8 mouse cellular contexts compared by ENCODE assay signal in genomic region chr5:24101446-24102140, GRCm38 (mm10). TPM values are rescaled to one million over a fixed set of nuclear protein-coding genes. Genes with fewer than 3 reads are reported as not detected.
A peak's percentile ranks its signal among the peaks of the same experiment; 100 is the strongest.
DNase-seq lines count a peak whose midpoint lies in the region; ATAC-seq lines count a peak whose summit lies in the region.

No protein-coding gene starts in this region.

- 0 out of 2 replicates have a peak, but pooled peaks cover 10% of the 10 kb centered on the region for H3K4me1 ChIP-seq in heart, embryonic 10.5 days
- peaks cover 10% of the 10 kb centered on the region for H3K4me1 ChIP-seq in embryonic facial prominence, embryonic 10.5 days
- peaks cover 41% of the 10 kb centered on the region for H3K4me1 ChIP-seq in neural tube, embryonic 13.5 days (replicated peaks)

- no peaks in the 10 kb centered on the region for H3K36me3 ChIP-seq in heart, embryonic 10.5 days
- no peaks in the 10 kb centered on the region for H3K36me3 ChIP-seq in embryonic facial prominence, embryonic 10.5 days (replicated peaks)
- H3K36me3 ChIP-seq in neural tube, embryonic 13.5 days = no peaks in the 10 kb centered on the region

- H3K27ac ChIP-seq in heart, embryonic 10.5 days = peak overlapping the region; percentile 91
- peak overlapping the region; percentile 96 for H3K27ac ChIP-seq in embryonic facial prominence, embryonic 10.5 days (replicated peaks)
- H3K27ac ChIP-seq in neural tube, embryonic 13.5 days (replicated peaks) = peak overlapping the region; percentile 98

- H3K9ac ChIP-seq in neural tube, embryonic 13.5 days = peak overlapping the region; percentile 97

- H3K9me3 ChIP-seq in heart, embryonic 10.5 days = no peaks in the 10 kb centered on the region
- no peaks in the 10 kb centered on the region for H3K9me3 ChIP-seq in embryonic facial prominence, embryonic 10.5 days
- H3K9me3 ChIP-seq in neural tube, embryonic 13.5 days = no peaks in the 10 kb centered on the region

- peak overlapping the region; percentile 70 for H3K4me2 ChIP-seq in neural tube, embryonic 13.5 days

- peak overlapping the region; percentile 91 for H3K4me3 ChIP-seq in heart, embryonic 10.5 days
- peak overlapping the region; percentile 90 for H3K4me3 ChIP-seq in embryonic facial prominence, embryonic 10.5 days
- H3K4me3 ChIP-seq in neural tube, embryonic 13.5 days = peak overlapping the region; percentile 82

- H3K27me3 ChIP-seq in heart, embryonic 10.5 days (ENCODE audit: insufficient read depth, poor library complexity, severe bottlenecking) = no peaks in the 10 kb centered on the region
- no peaks in the 10 kb centered on the region for H3K27me3 ChIP-seq in embryonic facial prominence, embryonic 10.5 days (replicated peaks; ENCODE audit: low read depth, poor library complexity, severe bottlenecking)
- no peaks in the 10 kb centered on the region; the same call in 1 of the 2 replicates for H3K27me3 ChIP-seq in neural tube, embryonic 13.5 days

- WGBS in heart, embryonic 10.5 days = 12% methylated on average over 8 of the region's 8 CpGs
- WGBS in embryonic facial prominence, embryonic 10.5 days = 13% methylated on average over 8 of the region's 8 CpGs
- 3% methylated on average over 8 of the region's 8 CpGs for WGBS in neural tube, embryonic 13.5 days

- peak; percentile 42; the same call in 1 of the 2 replicates for ATAC-seq in neural tube, embryonic 13.5 days (ENCODE audit: low read depth)

- no peak for DNase-seq in heart, embryonic 10.5 days (ENCODE audit: low spot score)
- no peak for DNase-seq in heart, adult 18-20 months
- peak; percentile 19 for DNase-seq in CD4-positive helper T cell, adult 2 months (ENCODE audit: low read depth, low spot score)
- DNase-seq in embryonic facial prominence, embryonic 10.5 days (ENCODE audit: low spot score) = no peak
- peak; percentile 35 for DNase-seq in hindlimb bud, embryonic 11.5 days (ENCODE audit: extremely low spot score, low read depth, low spot score)
- no peak for DNase-seq in adrenal gland, postnatal 4 days (ENCODE audit: low spot score in 2 of 2)
- DNase-seq in natural killer cell, adult 2 months (ENCODE audit: low spot score in 2 of 2) = no peak

RNA-seq across cellular contexts. Expression of gene Klhl7, which starts 1.2 kb away (rescaled TPM):
- 45.0 and 47.4 TPM in 2 replicates for polyA plus RNA-seq in heart, embryonic 10.5 days (2016; fragmentation: Nextera tagmentation; extraction: Ambion mirVana)
- total RNA-seq in heart, adult 18-20 months (2021) = 10 to 100 TPM; 44.6 to 46.4 TPM
- 61.2 and 64.4 TPM in 2 replicates for polyA plus RNA-seq in embryonic facial prominence, embryonic 10.5 days (2016; fragmentation: Nextera tagmentation; extraction: Ambion mirVana)
- polyA plus RNA-seq in neural tube, embryonic 13.5 days (2015; fragmentation: Nextera tagmentation; extraction: Ambion mirVana) = 130 and 136 TPM in 2 replicates
- 10 to 100 TPM; 45.6 to 49.3 TPM for total RNA-seq in adrenal gland, postnatal 4 days (2021)

Comparison
In these comparisons a context has a peak if more than half of its experiments do, and no peak if none do; other contexts are left out.
1. DNase-seq: peak in CD4-positive helper T cell, adult 2 months (single experiment) and hindlimb bud, embryonic 11.5 days (single experiment); none in heart, embryonic 10.5 days (single experiment), heart, adult 18-20 months (0 of 2), embryonic facial prominence, embryonic 10.5 days (single experiment), adrenal gland, postnatal 4 days (0 of 2) and natural killer cell, adult 2 months (0 of 2).
2. Peak in every context shown above with its lines, with median percentiles within 50 percentile points of each other: H3K27ac ChIP-seq and H3K4me3 ChIP-seq.